Mouse (Mus musculus) thymus, adult 2 months (tissue): ENCODE data around the gene Mfsd11. TPM values are rescaled to one million over a fixed set of nuclear protein-coding genes. Genes with fewer than 3 reads are reported as not detected.

Source experiments
- DNase-seq: peaks from one replicate; pipeline ENCODE4 v3.0.0; 2021
- H3K27ac ChIP-seq: fragments of 200-500 bp; 2 replicates; pipeline ENCODE4 v1.5.1; 2012; ENCODE audit warnings: low read length, control low read depth; ENCODE audit not compliant: control insufficient read depth, insufficient read depth
- H3K27me3 ChIP-seq: fragments of 200-500 bp; 2 replicates; pipeline ENCODE4 v1.6.1; 2012; ENCODE audit warnings: mild to moderate bottlenecking, low read length, moderate library complexity, mixed read lengths; ENCODE audit not compliant: control insufficient read depth, insufficient read depth
- H3K36me3 ChIP-seq: fragments of 200-500 bp; 2 replicates; pipeline ENCODE4 v1.6.1; 2012; ENCODE audit warnings: mild to moderate bottlenecking, low read length, moderate library complexity; ENCODE audit not compliant: control insufficient read depth, insufficient read depth
- H3K4me1 ChIP-seq: fragments of 200-500 bp; replicated peaks from 2 replicates; pipeline ENCODE4 v1.6.1; 2012; ENCODE audit warnings: low read length; ENCODE audit not compliant: control insufficient read depth, insufficient read depth
- H3K4me3 ChIP-seq: fragments of 200-500 bp; 2 replicates; pipeline ENCODE4 v1.5.1; 2012; ENCODE audit warnings: mild to moderate bottlenecking, low read length, control low read depth, moderate library complexity; ENCODE audit not compliant: control insufficient read depth, insufficient read depth
- CTCF ChIP-seq: fragments of 200-500 bp; IDR thresholded peaks from 2 replicates; pipeline ENCODE4 v1.5.1; 2012; ENCODE audit warnings: mild to moderate bottlenecking, control low read depth, low read length, moderate library complexity, borderline replicate concordance; ENCODE audit not compliant: control insufficient read depth, poor library complexity, insufficient read depth; ENCODE audit errors: extremely low read depth
- POLR2A ChIP-seq: fragments of 200-500 bp; IDR thresholded peaks from 2 replicates; pipeline ENCODE4 v1.6.1; 2012; ENCODE audit warnings: mild to moderate bottlenecking, low read length, control low read depth, moderate library complexity; ENCODE audit not compliant: control insufficient read depth, poor library complexity, insufficient read depth; ENCODE audit errors: extremely low read depth
- WGBS: fragments of 180-500 bp; shearing (Covaris S2); methylation state at CpG from one replicate; pipeline ENCODE4 v1.1.7; 2018; 5-methylcytosine and 5-hydroxymethylcytosine counted together
- polyA plus RNA-seq: library from polyadenylated mRNA; depleted of rRNA; stranded (reverse); fragments of >200 nt; gene quantifications from 2 replicates; pipeline ENCODE4 v1.2.3, GENCODE M21; 2012

The Mfsd11 gene
- polyA plus RNA-seq, 1 experiment: 32.9 TPM

- 94% methylated on average over 12 of the region's 12 CpGs for WGBS
Observed at GRCm38 (mm10) chr11:116865945-116866585, 13.8 kb downstream of the Mfsd11 start.

GRCm38 (mm10) chr11:116868129-116868528, 15.9 kb downstream of the Mfsd11 start:
- H3K36me3 ChIP-seq: peaks cover 14% of the 10 kb centered on the region
- H3K4me1 ChIP-seq: no peaks in the 10 kb centered on the region
- no peaks in the 10 kb centered on the region for H3K27me3 ChIP-seq
- TF ChIP-seq POLR2A: no peak
- 75% methylated on average over 3 of the region's 3 CpGs for WGBS
- H3K4me3 ChIP-seq: no peak overlapping the region
- H3K27ac ChIP-seq: no peak overlapping the region
- no peak for DNase-seq

More at GRCm38 (mm10) chr11:116865945-116866585, 13.8 kb downstream of the Mfsd11 start:
- Histone ChIP-seq H3K36me3 (peaks cover 11% of the 10 kb centered on the region), H3K4me3 (no peak overlapping the region), H3K27me3 (no peaks in the 10 kb centered on the region), H3K4me1 (no peaks in the 10 kb centered on the region), H3K27ac (no peak overlapping the region)
- TF ChIP-seq POLR2A (no peak), CTCF (no peak)
- no peak for DNase-seq

GRCm38 (mm10) chr11:116869223-116869622, 17.0 kb downstream of the Mfsd11 start:
- TF ChIP-seq CTCF: no peak
- TF ChIP-seq POLR2A: no peak
- 96% methylated on average over 8 of the region's 8 CpGs for WGBS
- Histone ChIP-seq H3K4me3 (no peak overlapping the region), H3K27me3 (no peaks in the 10 kb centered on the region), H3K4me1 (no peaks in the 10 kb centered on the region), H3K27ac (no peak overlapping the region; the same call in 1 of the 2 replicates), H3K36me3 (peaks cover 14% of the 10 kb centered on the region)
- no peak for DNase-seq

GRCm38 (mm10) chr11:116869641-116870040, 17.4 kb downstream of the Mfsd11 start:
- H3K4me1 ChIP-seq: no peaks in the 10 kb centered on the region
- peaks cover 14% of the 10 kb centered on the region for H3K36me3 ChIP-seq
- no peak overlapping the region for H3K27ac ChIP-seq
- TF ChIP-seq CTCF: no peak
- no peak for TF ChIP-seq POLR2A
- no peak for DNase-seq
- no peak overlapping the region for H3K4me3 ChIP-seq
- H3K27me3 ChIP-seq: no peaks in the 10 kb centered on the region
- WGBS: 94% methylated on average over 4 of the region's 4 CpGs

GRCm38 (mm10) chr11:116871538-116871937, 19.3 kb downstream of the Mfsd11 start:
- Histone ChIP-seq H3K27me3 (no peaks in the 10 kb centered on the region), H3K4me1 (no peaks in the 10 kb centered on the region), H3K36me3 (peaks cover 10% of the 10 kb centered on the region; the same call in 1 of the 2 replicates), H3K27ac (no peak overlapping the region), H3K4me3 (no peak overlapping the region)
- no peak for TF ChIP-seq CTCF
- TF ChIP-seq POLR2A: no peak
- DNase-seq: no peak
- 90% methylated on average over 9 of the region's 9 CpGs for WGBS

GRCm38 (mm10) chr11:116873987-116874386, 21.7 kb downstream of the Mfsd11 start:
- no peak overlapping the region for H3K27ac ChIP-seq
- no peak for DNase-seq
- 97% methylated on average over 20 of the region's 20 CpGs for WGBS
- TF ChIP-seq POLR2A: no peak
- no peak for TF ChIP-seq CTCF
- H3K27me3 ChIP-seq: no peaks in the 10 kb centered on the region
- H3K4me3 ChIP-seq: no peak overlapping the region
- H3K4me1 ChIP-seq: no peaks in the 10 kb centered on the region
- peaks cover 10% of the 10 kb centered on the region; the same call in 1 of the 2 replicates for H3K36me3 ChIP-seq

- Histone ChIP-seq H3K36me3 (no peaks in the 10 kb centered on the region; the same call in 1 of the 2 replicates), H3K27ac (no peak overlapping the region), H3K4me3 (no peak overlapping the region), H3K4me1 (no peaks in the 10 kb centered on the region), H3K27me3 (no peaks in the 10 kb centered on the region)
- TF ChIP-seq POLR2A: no peak
- TF ChIP-seq CTCF: no peak
- 96% methylated on average over 8 of the region's 8 CpGs for WGBS
- DNase-seq: no peak
Observed at GRCm38 (mm10) chr11:116878454-116878853, 26.2 kb downstream of the Mfsd11 start.
